Mouse (Mus musculus): ENCODE data around the gene Jam2. TPM values are rescaled to one million over a fixed set of nuclear protein-coding genes. Genes with fewer than 3 reads are reported as not detected.

The Jam2 gene
- polyA plus RNA-seq, 1 experiment = 2.3 TPM

GRCm38 (mm10) chr16:84835441-84835822, 61.5 kb downstream of the Jam2 start, which contains the start of gene Atp5j:
TSS of gene Atp5j (minus strand) at chr16:84835625.
- Histone ChIP-seq H3K27ac (ENCODE audit: insufficient read depth, low read length) (peak within 1 kb of the TSS; percentile 93), H3K36me3 (ENCODE audit: control insufficient read depth, insufficient read depth, low read length) (peaks cover 14% of the 10 kb centered on the region), H3K4me1 (ENCODE audit: control insufficient read depth, insufficient read depth, insufficient read length) (no peaks in the 10 kb centered on the region; the same call in 1 of the 2 replicates), H3K4me3 (ENCODE audit: extremely low read depth, insufficient read depth, insufficient read length) (peak within 1 kb of the TSS; percentile 84), H3K27me3 (ENCODE audit: control insufficient read depth, insufficient read depth, low read length) (no peaks in the 10 kb centered on the region)
- WGBS = 0% methylated on average over 49 of the region's 57 CpGs
- TF ChIP-seq POLR2A (IDR thresholded peaks at IDR 0.05; ENCODE audit: low read depth, low read length) = peak; percentile 0; the same call in 1 of the 2 replicates
- TF ChIP-seq CTCF (IDR thresholded peaks at IDR 0.05; ENCODE audit: extremely low read depth, insufficient read depth, insufficient read length, insufficient replicate concordance) = no peak
- peak in 1 of 2 experiments; percentile 63 for DNase-seq (ENCODE audit: low read depth in 1 of 2, low spot score in 2 of 2)

- H3K4me3 ChIP-seq (ENCODE audit: extremely low read depth, insufficient read depth, insufficient read length) = peak overlapping the region; percentile 84
Observed at GRCm38 (mm10) chr16:84835823-84836743, 62.2 kb downstream of the Jam2 start.

DNA sequence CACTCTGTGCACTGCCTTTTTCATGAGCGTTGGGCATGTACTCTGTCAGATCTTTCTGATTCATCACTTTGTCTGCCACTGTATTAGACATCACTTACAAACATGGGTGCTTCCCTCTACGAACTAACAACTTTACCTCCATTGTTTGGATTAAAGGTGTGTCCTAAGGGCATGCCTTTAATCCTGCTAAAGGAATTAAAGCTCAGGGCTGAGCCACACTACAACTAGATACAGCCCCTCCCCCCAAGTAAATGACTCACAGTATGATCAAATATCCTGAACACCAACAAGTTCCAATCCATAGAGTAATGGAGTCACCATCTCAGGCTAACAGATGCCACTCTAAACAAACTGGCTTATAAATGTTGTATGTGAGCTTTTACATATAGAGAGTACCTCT, 64.7 kb downstream of the Jam2 start:
- Histone ChIP-seq H3K4me3 (ENCODE audit: extremely low read depth, insufficient read depth, insufficient read length) (no peak overlapping the region), H3K27me3 (ENCODE audit: control insufficient read depth, insufficient read depth, low read length) (no peaks in the 10 kb centered on the region), H3K4me1 (ENCODE audit: control insufficient read depth, insufficient read depth, insufficient read length) (no peaks in the 10 kb centered on the region; the same call in 1 of the 2 replicates), H3K36me3 (ENCODE audit: control insufficient read depth, insufficient read depth, low read length) (peaks cover 12% of the 10 kb centered on the region), H3K27ac (ENCODE audit: insufficient read depth, low read length) (no peak overlapping the region)
- no peak for DNase-seq (ENCODE audit: low read depth in 1 of 2, low spot score in 2 of 2)
- 97% methylated on average over 2 of the region's 2 CpGs for WGBS
- TF ChIP-seq POLR2A (IDR thresholded peaks at IDR 0.05; ENCODE audit: low read depth, low read length) = no peak
- TF ChIP-seq CTCF (IDR thresholded peaks at IDR 0.05; ENCODE audit: extremely low read depth, insufficient read depth, insufficient read length, insufficient replicate concordance) = no peak

More at GRCm38 (mm10) chr16:84835823-84836743, 62.2 kb downstream of the Jam2 start:
- TF ChIP-seq POLR2A (IDR thresholded peaks at IDR 0.05; ENCODE audit: low read depth, low read length) (no peak), CTCF (IDR thresholded peaks at IDR 0.05; ENCODE audit: extremely low read depth, insufficient read depth, insufficient read length, insufficient replicate concordance) (no peak)
- H3K4me1 ChIP-seq (ENCODE audit: control insufficient read depth, insufficient read depth, insufficient read length) = no peaks in the 10 kb centered on the region; the same call in 1 of the 2 replicates
- H3K27me3 ChIP-seq (ENCODE audit: control insufficient read depth, insufficient read depth, low read length) = no peaks in the 10 kb centered on the region
- peak overlapping the region; percentile 93 for H3K27ac ChIP-seq (ENCODE audit: insufficient read depth, low read length)
- WGBS = 7% methylated on average over 29 of the region's 29 CpGs
- peaks cover 12% of the 10 kb centered on the region for H3K36me3 ChIP-seq (ENCODE audit: control insufficient read depth, insufficient read depth, low read length)
- peak; percentile 25 to 28 for DNase-seq (ENCODE audit: low read depth in 1 of 2, low spot score in 2 of 2)

DNA sequence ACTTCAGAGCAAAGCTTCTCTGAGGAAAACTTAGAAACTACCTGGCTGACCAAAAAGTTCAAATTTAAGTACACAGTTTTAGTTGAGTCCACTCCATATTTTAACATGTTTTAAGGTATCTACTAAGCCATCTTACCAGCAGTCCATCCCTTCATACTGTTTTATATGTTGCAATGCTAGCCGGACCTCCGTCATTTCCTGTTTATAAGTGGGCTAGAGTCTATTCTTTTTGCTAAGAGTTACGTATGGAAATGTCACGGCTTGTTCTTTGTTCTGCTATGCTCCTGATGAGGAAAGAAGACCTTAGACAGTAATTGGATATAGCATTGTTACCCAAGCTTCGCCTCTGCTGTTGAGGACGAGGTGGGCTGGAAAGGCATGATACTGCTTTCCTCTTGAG, 79.6 kb downstream of the Jam2 start:
- no peak for DNase-seq (ENCODE audit: low read depth in 1 of 2, low spot score in 2 of 2)
- Histone ChIP-seq H3K27ac (ENCODE audit: insufficient read depth, low read length) (no peak overlapping the region), H3K4me3 (ENCODE audit: extremely low read depth, insufficient read depth, insufficient read length) (no peak overlapping the region), H3K4me1 (ENCODE audit: control insufficient read depth, insufficient read depth, insufficient read length) (no peaks in the 10 kb centered on the region), H3K36me3 (ENCODE audit: control insufficient read depth, insufficient read depth, low read length) (peaks cover 32% of the 10 kb centered on the region), H3K27me3 (ENCODE audit: control insufficient read depth, insufficient read depth, low read length) (no peaks in the 10 kb centered on the region)
- 91% methylated on average over 6 of the region's 6 CpGs for WGBS
- TF ChIP-seq CTCF (IDR thresholded peaks at IDR 0.05; ENCODE audit: extremely low read depth, insufficient read depth, insufficient read length, insufficient replicate concordance) (no peak), POLR2A (IDR thresholded peaks at IDR 0.05; ENCODE audit: low read depth, low read length) (no peak)

DNA sequence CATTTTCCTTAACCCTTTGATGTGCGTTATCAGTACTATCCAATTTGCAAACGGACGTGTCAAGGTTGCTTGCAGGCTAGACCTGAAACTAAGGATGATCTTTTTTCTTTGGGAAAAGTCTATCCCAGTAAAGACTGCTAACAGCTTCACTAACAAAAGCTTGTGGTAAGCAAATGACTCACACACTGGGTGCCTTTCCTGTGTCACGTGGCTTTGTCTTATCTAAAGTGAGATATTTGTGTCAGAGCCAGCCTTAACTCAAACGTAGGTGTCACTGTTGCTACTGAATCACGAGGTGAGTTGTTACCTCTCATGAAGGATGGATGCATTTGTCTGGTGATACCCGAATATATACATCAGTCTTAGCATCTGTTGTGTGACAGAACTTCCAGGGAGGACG, 90.7 kb downstream of the Jam2 start:
- Histone ChIP-seq H3K27me3 (ENCODE audit: control insufficient read depth, insufficient read depth, low read length) (no peaks in the 10 kb centered on the region), H3K27ac (ENCODE audit: insufficient read depth, low read length) (no peak overlapping the region), H3K4me3 (ENCODE audit: extremely low read depth, insufficient read depth, insufficient read length) (no peak overlapping the region), H3K4me1 (ENCODE audit: control insufficient read depth, insufficient read depth, insufficient read length) (no peaks in the 10 kb centered on the region), H3K36me3 (ENCODE audit: control insufficient read depth, insufficient read depth, low read length) (peaks cover 10% of the 10 kb centered on the region)
- TF ChIP-seq POLR2A (IDR thresholded peaks at IDR 0.05; ENCODE audit: low read depth, low read length) (no peak), CTCF (IDR thresholded peaks at IDR 0.05; ENCODE audit: extremely low read depth, insufficient read depth, insufficient read length, insufficient replicate concordance) (no peak)
- WGBS = 92% methylated on average over 8 of the region's 8 CpGs
- no peak for DNase-seq (ENCODE audit: low read depth in 1 of 2, low spot score in 2 of 2)

- DNase-seq (ENCODE audit: low read depth in 1 of 2, low spot score in 2 of 2) = no peak
- no peaks in the 10 kb centered on the region for H3K36me3 ChIP-seq (ENCODE audit: control insufficient read depth, insufficient read depth, low read length)
- TF ChIP-seq CTCF (IDR thresholded peaks at IDR 0.05; ENCODE audit: extremely low read depth, insufficient read depth, insufficient read length, insufficient replicate concordance) = no peak
- no peak for TF ChIP-seq POLR2A (IDR thresholded peaks at IDR 0.05; ENCODE audit: low read depth, low read length)
- no peak overlapping the region for H3K27ac ChIP-seq (ENCODE audit: insufficient read depth, low read length)
- H3K27me3 ChIP-seq (ENCODE audit: control insufficient read depth, insufficient read depth, low read length) = no peaks in the 10 kb centered on the region
- no peaks in the 10 kb centered on the region for H3K4me1 ChIP-seq (ENCODE audit: control insufficient read depth, insufficient read depth, insufficient read length)
- no peak overlapping the region for H3K4me3 ChIP-seq (ENCODE audit: extremely low read depth, insufficient read depth, insufficient read length)
- 88% methylated on average over 8 of the region's 8 CpGs for WGBS
Observed at GRCm38 (mm10) chr16:84873805-84874204, 99.9 kb downstream of the Jam2 start.

Measured in spleen, adult 2 months (tissue).